Mouse (Mus musculus) hindbrain, embryonic 16.5 days (tissue): Measurements from ENCODE around the gene Hmga1. TPM values are rescaled to one million over a fixed set of nuclear protein-coding genes. Genes with fewer than 3 reads are reported as not detected.

ENCODE experiments used
- ATAC-seq: fragments of 200-750 bp; cut with Nextera tagmentation; 2 replicates; pipeline ENCODE4 v1.8.0; 2017; ENCODE audit warnings: moderate TSS enrichment, moderate library complexity
- H3K27ac ChIP-seq: fragments of 300-500 bp; sonication (generic); 2 replicates; pipeline ENCODE4 v1.5.1; 2014; ENCODE audit warnings: low read depth, mild to moderate bottlenecking, control low read depth, low read length, moderate library complexity
- H3K27me3 ChIP-seq: fragments of 300-500 bp; sonication (generic); replicated peaks from 2 replicates; pipeline ENCODE4 v1.6.1; 2014; ENCODE audit warnings: low read length; ENCODE audit not compliant: control insufficient read depth, insufficient read depth
- H3K36me3 ChIP-seq: fragments of 300-500 bp; sonication (generic); 2 replicates; pipeline ENCODE4 v1.6.1; 2014; ENCODE audit warnings: mild to moderate bottlenecking, low read length, moderate library complexity, mixed read lengths; ENCODE audit not compliant: control insufficient read depth, insufficient read depth
- H3K4me1 ChIP-seq: fragments of 300-500 bp; sonication (generic); 2 replicates; pipeline ENCODE4 v1.6.1; 2014; ENCODE audit warnings: low read depth, low read length; ENCODE audit not compliant: control insufficient read depth, insufficient read depth
- H3K4me2 ChIP-seq: fragments of 300-500 bp; sonication (generic); 2 replicates; pipeline ENCODE4 v1.6.1; 2014; ENCODE audit warnings: mild to moderate bottlenecking, low read length, control low read depth, moderate library complexity
- H3K4me3 ChIP-seq: fragments of 300-500 bp; sonication (generic); 2 replicates; pipeline ENCODE4 v1.5.1; 2014; ENCODE audit warnings: mild to moderate bottlenecking, low read length, control low read depth, moderate library complexity
- H3K9ac ChIP-seq: fragments of 300-500 bp; sonication (generic); 2 replicates; pipeline ENCODE4 v1.6.1; 2014; ENCODE audit warnings: low read depth, mild to moderate bottlenecking, control low read depth, low read length, moderate library complexity
- H3K9me3 ChIP-seq: fragments of 300-500 bp; sonication (generic); 2 replicates; pipeline ENCODE4 v1.6.1; 2014; ENCODE audit warnings: mild to moderate bottlenecking, low read length, moderate library complexity; ENCODE audit not compliant: control insufficient read depth
- WGBS: fragments of 180-500 bp; shearing (Covaris S2); extraction: QIAGEN DNeasy Blood & Tissue Kit; methylation state at CpG from one replicate; pipeline ENCODE4 v1.1.7; 2014; 5-methylcytosine and 5-hydroxymethylcytosine counted together
- polyA plus RNA-seq: library from polyadenylated mRNA; unstranded; fragments of >200 nt; fragmentation: Nextera tagmentation; extraction: Ambion mirVana; gene quantifications from 2 replicates; pipeline ENCODE4 v1.2.1, GENCODE M21; 2015

The Hmga1 gene
- polyA plus RNA-seq, 1 experiment from 2014 or later, result 144 TPM

GRCm38 (mm10) chr17:27576056-27576455 is 19.8 kb downstream of the Hmga1 start:
- Histone ChIP-seq H3K27me3 (no peaks in the 10 kb centered on the region), H3K9me3 (no peaks in the 10 kb centered on the region), H3K4me3 (no peak overlapping the region), H3K36me3 (peaks cover 27% of the 10 kb centered on the region), H3K9ac (no peak overlapping the region), H3K27ac (no peak overlapping the region), H3K4me1 (peaks cover 2% of the 10 kb centered on the region; the same call in 1 of the 2 replicates), H3K4me2 (no peak overlapping the region)
- no peak for ATAC-seq
- 95% methylated on average over 7 of the region's 7 CpGs for WGBS

DNA sequence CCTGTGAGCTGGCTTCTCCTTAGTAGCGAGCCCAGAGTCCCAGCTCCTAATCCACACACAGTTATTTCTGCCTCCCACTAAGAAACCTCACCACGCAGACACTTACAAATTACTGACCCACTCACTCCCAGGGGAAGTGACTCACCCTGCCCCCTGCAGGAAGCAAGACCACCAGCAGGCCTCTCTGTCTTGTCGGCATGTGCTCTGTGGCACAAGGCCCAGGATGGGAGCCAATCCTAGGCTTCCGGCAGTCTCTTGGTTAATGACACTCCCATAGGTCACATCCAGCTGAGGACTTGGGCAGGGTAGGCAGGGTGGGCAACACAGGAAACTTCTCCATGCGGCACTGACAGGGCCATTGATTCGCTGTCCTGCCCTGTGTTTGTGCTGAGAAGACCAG is 21.2 kb downstream of the Hmga1 start:
- Histone ChIP-seq H3K9me3 (no peaks in the 10 kb centered on the region), H3K9ac (no peak overlapping the region), H3K4me3 (no peak overlapping the region), H3K4me1 (peaks cover 2% of the 10 kb centered on the region; the same call in 1 of the 2 replicates), H3K27ac (no peak overlapping the region), H3K4me2 (no peak overlapping the region), H3K27me3 (no peaks in the 10 kb centered on the region), H3K36me3 (peaks cover 33% of the 10 kb centered on the region)
- WGBS, result 60% methylated on average over 6 of the region's 6 CpGs
- peak; percentile 50; the same call in 1 of the 2 replicates for ATAC-seq

GRCm38 (mm10) chr17:27578487-27578886 is 22.2 kb downstream of the Hmga1 start:
- Histone ChIP-seq H3K4me2 (no peak overlapping the region), H3K27me3 (no peaks in the 10 kb centered on the region), H3K9me3 (no peaks in the 10 kb centered on the region), H3K9ac (no peak overlapping the region), H3K4me3 (no peak overlapping the region), H3K4me1 (peaks cover 2% of the 10 kb centered on the region; the same call in 1 of the 2 replicates), H3K36me3 (peaks cover 42% of the 10 kb centered on the region), H3K27ac (peak overlapping the region; percentile 40)
- ATAC-seq, result peak; percentile 32; the same call in 1 of the 2 replicates
- 82% methylated on average over 10 of the region's 10 CpGs for WGBS

DNA sequence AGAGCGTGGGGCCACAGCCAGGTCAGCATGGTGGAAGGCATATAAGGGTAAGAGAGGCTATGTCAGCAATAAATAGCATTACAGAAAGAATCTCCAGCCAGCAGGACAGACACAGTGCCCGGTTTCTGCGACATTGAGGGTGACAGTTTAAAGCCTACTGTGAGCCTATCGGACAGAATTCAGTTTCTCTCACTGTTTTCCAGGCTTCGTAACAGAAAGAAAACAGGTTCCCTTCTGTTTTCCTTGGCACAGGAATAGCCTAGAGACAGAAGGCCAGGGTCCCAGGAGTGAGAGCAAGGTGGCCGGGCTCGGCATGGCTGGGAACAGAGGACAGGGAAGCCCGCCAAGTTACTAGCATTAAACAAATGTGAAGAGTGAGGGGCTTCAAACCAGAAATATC is 23.5 kb downstream of the Hmga1 start:
- Histone ChIP-seq H3K27ac (peak overlapping the region; percentile 42; the same call in 1 of the 2 replicates), H3K4me1 (peaks cover 2% of the 10 kb centered on the region; the same call in 1 of the 2 replicates), H3K27me3 (no peaks in the 10 kb centered on the region), H3K9ac (no peak overlapping the region), H3K4me2 (no peak overlapping the region), H3K4me3 (no peak overlapping the region), H3K9me3 (no peaks in the 10 kb centered on the region), H3K36me3 (peaks cover 40% of the 10 kb centered on the region)
- no peak for ATAC-seq
- WGBS, result 78% methylated on average over 8 of the region's 8 CpGs

DNA sequence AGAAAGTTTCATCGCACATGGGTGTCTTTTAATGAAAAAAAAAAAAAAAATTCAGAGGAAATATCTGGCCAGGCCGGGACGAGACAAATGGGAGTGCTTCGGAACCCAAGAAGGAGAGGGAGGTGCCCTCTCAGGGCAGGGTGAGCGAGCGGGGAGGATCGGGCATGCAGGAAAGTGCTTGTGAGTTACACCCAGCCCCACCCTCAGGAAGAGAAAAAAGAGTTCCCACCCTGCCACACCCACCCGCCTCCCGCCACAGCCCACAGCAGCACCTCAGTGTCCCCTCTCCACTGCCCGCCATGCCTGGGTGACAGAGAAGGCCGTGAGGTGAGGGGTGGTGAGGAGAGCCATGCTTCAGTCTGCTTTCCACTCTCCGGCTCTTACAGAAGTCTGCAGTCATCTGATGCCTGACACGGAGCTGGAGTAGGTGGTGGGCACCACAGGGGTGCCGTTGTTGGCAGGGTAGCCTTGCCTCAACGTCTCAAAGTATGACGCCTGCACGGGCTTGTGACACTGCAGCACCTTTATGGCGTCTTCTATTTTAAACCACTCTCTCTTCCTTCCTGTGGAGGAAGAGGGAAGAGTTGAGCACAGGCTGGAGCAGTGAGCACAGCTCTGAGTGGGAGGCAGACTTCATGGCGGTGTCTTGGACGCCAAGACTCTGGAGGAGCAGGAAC is 24.2 kb downstream of the Hmga1 start:
- peaks cover 40% of the 10 kb centered on the region for H3K36me3 ChIP-seq
- no peak overlapping the region for H3K4me3 ChIP-seq
- no peaks in the 10 kb centered on the region for H3K9me3 ChIP-seq
- no peaks in the 10 kb centered on the region for H3K27me3 ChIP-seq
- no peak overlapping the region for H3K9ac ChIP-seq
- ATAC-seq, result no peak
- no peak overlapping the region for H3K27ac ChIP-seq
- no peaks in the 10 kb centered on the region; the same call in 1 of the 2 replicates for H3K4me1 ChIP-seq
- 90% methylated on average over 20 of the region's 20 CpGs for WGBS
- H3K4me2 ChIP-seq, result no peak overlapping the region

DNA sequence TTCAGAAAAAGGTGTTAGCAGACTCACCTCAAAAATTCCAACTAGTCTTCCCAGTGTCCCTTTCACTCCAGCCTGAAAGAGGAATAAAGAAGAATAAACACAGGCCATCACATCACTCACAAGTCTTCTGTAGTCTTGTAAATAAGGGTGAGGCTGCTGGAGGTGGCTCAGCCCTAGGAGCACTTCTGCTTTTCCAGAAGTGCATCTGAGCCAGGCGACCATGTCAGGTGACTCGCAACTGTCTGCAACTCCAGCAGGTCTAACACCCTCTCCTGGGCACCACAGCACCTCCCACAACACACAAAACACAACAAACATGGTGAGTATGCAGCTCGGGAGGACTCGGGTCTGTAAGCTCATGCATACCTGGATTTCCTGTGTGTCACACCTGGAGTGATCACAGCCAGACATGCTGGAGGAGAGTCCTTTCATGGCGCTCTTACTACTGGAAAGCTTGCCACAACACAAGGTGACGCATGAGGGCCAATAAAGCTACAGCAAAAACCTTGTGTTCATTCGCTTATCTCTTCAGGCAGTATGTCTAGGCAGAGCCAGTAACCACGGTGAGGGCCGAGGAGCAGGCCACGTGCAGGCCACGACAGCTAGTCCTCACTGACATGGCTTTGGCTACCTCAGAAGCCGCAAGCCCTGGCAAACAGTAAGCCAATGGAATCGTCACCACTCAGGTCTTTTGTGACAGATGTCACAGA is 27.0 kb downstream of the Hmga1 start:
- no peak for ATAC-seq
- H3K9me3 ChIP-seq, result no peaks in the 10 kb centered on the region
- 89% methylated on average over 13 of the region's 13 CpGs for WGBS
- H3K27ac ChIP-seq, result no peak overlapping the region
- H3K4me3 ChIP-seq, result no peak overlapping the region
- no peaks in the 10 kb centered on the region for H3K27me3 ChIP-seq
- H3K36me3 ChIP-seq, result peaks cover 34% of the 10 kb centered on the region
- H3K4me1 ChIP-seq, result peaks cover 6% of the 10 kb centered on the region; the same call in 1 of the 2 replicates
- no peak overlapping the region for H3K4me2 ChIP-seq
- H3K9ac ChIP-seq, result no peak overlapping the region

DNA sequence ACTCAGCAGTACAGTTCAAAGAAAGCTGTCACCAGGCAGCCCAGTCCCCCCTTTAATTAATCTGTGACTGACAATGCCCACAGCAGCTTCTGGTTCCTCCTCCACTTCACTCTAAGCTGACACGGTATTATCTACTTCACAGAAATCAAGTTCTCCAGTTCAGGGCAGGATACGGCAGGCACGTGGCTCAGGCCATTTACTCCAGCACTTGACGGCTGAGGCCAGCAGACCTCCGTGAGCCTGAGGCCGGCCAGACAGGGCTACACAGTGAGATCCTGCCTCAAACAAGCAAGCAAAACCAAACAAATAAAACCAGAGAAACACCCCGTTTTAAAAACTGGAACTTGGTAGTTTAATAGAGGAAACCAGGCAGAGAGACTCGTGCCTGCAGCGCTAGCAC is 30.4 kb downstream of the Hmga1 start:
- Histone ChIP-seq H3K9ac (no peak overlapping the region), H3K27ac (peak overlapping the region; percentile 42), H3K36me3 (peaks cover 17% of the 10 kb centered on the region), H3K4me3 (no peak overlapping the region), H3K9me3 (no peaks in the 10 kb centered on the region), H3K4me1 (peaks cover 6% of the 10 kb centered on the region; the same call in 1 of the 2 replicates), H3K4me2 (no peak overlapping the region), H3K27me3 (no peaks in the 10 kb centered on the region)
- no peak for ATAC-seq
- WGBS, result 69% methylated on average over 9 of the region's 9 CpGs

DNA sequence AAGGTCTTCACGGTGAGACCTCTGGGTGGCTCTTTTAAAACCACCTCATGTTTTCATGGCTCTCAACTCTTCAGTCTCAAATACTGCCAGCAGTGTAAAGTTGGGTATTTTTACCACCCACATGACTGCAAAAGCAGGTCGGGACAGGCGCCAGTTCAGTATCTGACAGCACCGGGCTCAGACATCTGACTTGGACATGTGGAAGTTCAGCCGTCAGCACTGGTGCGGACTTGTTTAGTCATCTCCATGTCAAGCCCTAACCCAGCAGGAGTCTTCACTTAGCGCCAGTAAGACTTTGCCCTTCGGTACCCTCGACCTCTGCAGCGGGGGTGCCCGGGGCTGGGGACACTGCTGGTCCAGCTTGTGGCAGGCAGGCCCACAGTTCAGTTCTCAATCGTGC is 31.0 kb downstream of the Hmga1 start:
- H3K4me3 ChIP-seq, result no peak overlapping the region
- no peak for ATAC-seq
- H3K27ac ChIP-seq, result no peak overlapping the region
- no peaks in the 10 kb centered on the region for H3K9me3 ChIP-seq
- peaks cover 14% of the 10 kb centered on the region for H3K36me3 ChIP-seq
- 72% methylated on average over 12 of the region's 12 CpGs for WGBS
- H3K4me1 ChIP-seq, result peaks cover 6% of the 10 kb centered on the region; the same call in 1 of the 2 replicates
- H3K4me2 ChIP-seq, result no peak overlapping the region
- no peak overlapping the region for H3K9ac ChIP-seq
- no peaks in the 10 kb centered on the region for H3K27me3 ChIP-seq

GRCm38 (mm10) chr17:27588231-27588630 is 31.9 kb downstream of the Hmga1 start:
- Histone ChIP-seq H3K27ac (no peak overlapping the region), H3K27me3 (no peaks in the 10 kb centered on the region), H3K9me3 (no peaks in the 10 kb centered on the region), H3K4me3 (no peak overlapping the region), H3K9ac (no peak overlapping the region), H3K4me2 (no peak overlapping the region), H3K4me1 (peaks cover 6% of the 10 kb centered on the region; the same call in 1 of the 2 replicates), H3K36me3 (peaks cover 12% of the 10 kb centered on the region)
- no peak for ATAC-seq
- 87% methylated on average over 8 of the region's 8 CpGs for WGBS
